Mouse (Mus musculus) heart, postnatal 10 days (tissue): ENCODE measurements at regions not wholly inside any gene's neighbourhood (a gene's known extent, or its start where the extent isn't known, plus 50 kb on each side); places are given as distances from the start of the nearest gene placed in this dataset.

Experiments used
- DNase-seq, 2 experiments: peaks; one replicate each; pipeline ENCODE4 v3.0.0; 2021
- intact Hi-C: fragments of 180-260 bp; cut with DNase I; formaldehyde crosslinking; loops from one replicate; pipeline ENCODE4 v1.15.1; 2025

- intact Hi-C loops: no loop called here
- DNase-seq: peak; percentile 5 to 10
Observed at GRCm38 (mm10) chr4:127640251-127641085, 282.5 kb upstream of the Gjb5 start.

- intact Hi-C loops: no loop called here
- no peak for DNase-seq
Observed at GRCm38 (mm10) chr4:127639765-127640164, 281.8 kb upstream of the Gjb5 start.

GRCm38 (mm10) chr4:127636934-127637333, 279.0 kb upstream of the Gjb5 start:
- no peak for DNase-seq
- intact Hi-C loops: no loop called here

- intact Hi-C loops: no loop called here
- no peak for DNase-seq
Observed at GRCm38 (mm10) chr4:127635262-127635661, 277.3 kb upstream of the Gjb5 start.

- intact Hi-C loops: no loop called here
- DNase-seq: peak; percentile 54 to 58
Observed at GRCm38 (mm10) chr4:127619870-127620269, 261.9 kb upstream of the Gjb5 start.

- peak; percentile 16 to 55 for DNase-seq
- intact Hi-C loops: loop anchor here (1.0 kb wide), 1 partner anchor 244 kb away; no protein-coding TSS in a partner anchor
Observed at GRCm38 (mm10) chr4:127612761-127613160, 254.8 kb upstream of the Gjb5 start.

- intact Hi-C loops: no loop called here
- no peak for DNase-seq
Observed at GRCm38 (mm10) chr4:127600919-127601318, 242.9 kb upstream of the Gjb5 start.

- DNase-seq: no peak
- intact Hi-C loops: no loop called here
Observed at GRCm38 (mm10) chr4:127598610-127599009, 240.6 kb upstream of the Gjb5 start.

- intact Hi-C loops: no loop called here
- DNase-seq: no peak
Observed at GRCm38 (mm10) chr4:127594081-127594480, 236.1 kb upstream of the Gjb5 start.

- intact Hi-C loops: no loop called here
Observed at GRCm38 (mm10) chr4:127591540-127591939, 233.6 kb upstream of the Gjb5 start.

GRCm38 (mm10) chr4:127586822-127587221, 228.8 kb upstream of the Gjb5 start:
- intact Hi-C loops: no loop called here
- no peak for DNase-seq

More at GRCm38 (mm10) chr4:127591540-127591939, 233.6 kb upstream of the Gjb5 start:
- no peak for DNase-seq

- DNase-seq: no peak
- intact Hi-C loops: no loop called here
Observed at GRCm38 (mm10) chr4:127576521-127576920, 218.5 kb upstream of the Gjb5 start.

GRCm38 (mm10) chr4:127562602-127563001, 204.6 kb upstream of the Gjb5 start:
- no peak for DNase-seq
- intact Hi-C loops: no loop called here

- intact Hi-C loops: no loop called here
- no peak for DNase-seq
Observed at GRCm38 (mm10) chr4:127558572-127558971, 200.6 kb upstream of the Gjb5 start.

- intact Hi-C loops: no loop called here
- no peak for DNase-seq
Observed at GRCm38 (mm10) chr4:127552456-127553225, 194.7 kb upstream of the Gjb5 start.

- intact Hi-C loops: no loop called here
- peak; percentile 10 to 15 for DNase-seq
Observed at GRCm38 (mm10) chr4:127549581-127549980, 191.6 kb upstream of the Gjb5 start.

- intact Hi-C loops: no loop called here
- no peak for DNase-seq
Observed at GRCm38 (mm10) chr4:127549018-127549417, 191.0 kb upstream of the Gjb5 start.

GRCm38 (mm10) chr4:127545106-127545505, 187.1 kb upstream of the Gjb5 start:
- intact Hi-C loops: no loop called here
- DNase-seq: no peak

GRCm38 (mm10) chr4:127543276-127543675, 185.3 kb upstream of the Gjb5 start:
- no peak for DNase-seq
- intact Hi-C loops: no loop called here

GRCm38 (mm10) chr4:127542771-127543170, 184.8 kb upstream of the Gjb5 start:
- intact Hi-C loops: no loop called here
- DNase-seq: no peak

GRCm38 (mm10) chr4:127536952-127537351, 179.0 kb upstream of the Gjb5 start:
- peak in 1 of 2 experiments; percentile 9 for DNase-seq
- intact Hi-C loops: no loop called here

GRCm38 (mm10) chr4:127535630-127536029, 177.6 kb upstream of the Gjb5 start:
- intact Hi-C loops: no loop called here
- DNase-seq: no peak
